Mouse (Mus musculus): Measurements from ENCODE around the gene Nr5a2. TPM values are rescaled to one million over a fixed set of nuclear protein-coding genes. Genes with fewer than 3 reads are reported as not detected.
A peak's percentile ranks its signal among the peaks of the same experiment; 100 is the strongest.

Gene Nr5a2
- polyA plus RNA-seq, 1 experiment from 2014 or later = 0.70 TPM

DNA sequence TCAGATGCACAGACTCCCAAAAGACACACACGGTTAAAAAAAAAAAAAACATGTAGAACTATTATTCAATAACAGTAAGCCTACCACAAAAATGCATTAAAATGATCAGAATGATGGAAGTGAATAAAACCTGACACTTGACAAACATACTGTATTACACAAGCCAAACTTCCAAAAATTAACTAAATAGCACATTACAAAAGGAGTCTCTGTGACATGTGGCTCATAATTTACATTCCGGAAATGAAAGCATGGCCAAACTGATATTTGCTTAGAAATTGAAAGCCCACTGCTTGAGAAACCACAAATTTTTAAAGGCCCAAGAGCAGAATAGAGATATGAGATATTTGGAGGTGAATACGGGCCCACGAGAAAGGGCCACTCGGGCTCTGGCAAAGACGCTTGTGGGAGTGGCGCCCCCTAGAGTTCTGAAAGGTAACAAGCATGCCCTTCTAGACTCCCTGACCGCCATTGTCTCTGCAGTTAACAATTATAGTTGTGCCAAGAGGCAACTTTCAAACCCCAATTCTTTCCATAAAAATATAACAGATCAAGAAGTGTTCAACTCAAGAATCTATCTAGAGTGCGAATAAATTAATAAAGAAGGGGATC, 93.7 kb downstream of the Nr5a2 start:
- H3K9me3 ChIP-seq (ENCODE audit: low read length) = no peaks in the 10 kb centered on the region
- H3K4me3 ChIP-seq (ENCODE audit: low read length) = no peak overlapping the region
- no peak for ATAC-seq (ENCODE audit: low FRiP score, low TSS enrichment)
- H3K9ac ChIP-seq (replicated peaks; ENCODE audit: low read length) = no peak overlapping the region
- 76% methylated on average over 9 of the region's 9 CpGs for WGBS
- no peak overlapping the region for H3K4me2 ChIP-seq (replicated peaks; ENCODE audit: low read depth, low read length)
- H3K36me3 ChIP-seq (ENCODE audit: insufficient read depth, low read length) = no peaks in the 10 kb centered on the region
- H3K27ac ChIP-seq (ENCODE audit: low read length) = no peak overlapping the region
- no peaks in the 10 kb centered on the region for H3K4me1 ChIP-seq (ENCODE audit: insufficient read depth, low read length)
- H3K27me3 ChIP-seq (ENCODE audit: insufficient read depth, low read length) = no peaks in the 10 kb centered on the region

GRCm38 (mm10) chr1:136863209-136863608, 97.0 kb downstream of the Nr5a2 start:
- no peak for ATAC-seq (ENCODE audit: low FRiP score, low TSS enrichment)
- 84% methylated on average over 6 of the region's 6 CpGs for WGBS

GRCm38 (mm10) chr1:136859454-136859853, 100.8 kb downstream of the Nr5a2 start:
- WGBS = 39% methylated on average over 4 of the region's 4 CpGs

More at GRCm38 (mm10) chr1:136863209-136863608, 97.0 kb downstream of the Nr5a2 start:
- Histone ChIP-seq H3K27ac (ENCODE audit: low read length) (no peak overlapping the region), H3K4me1 (ENCODE audit: insufficient read depth, low read length) (peaks cover 3% of the 10 kb centered on the region; the same call in 1 of the 2 replicates), H3K36me3 (ENCODE audit: insufficient read depth, low read length) (no peaks in the 10 kb centered on the region), H3K4me3 (ENCODE audit: low read length) (no peak overlapping the region), H3K27me3 (ENCODE audit: insufficient read depth, low read length) (no peaks in the 10 kb centered on the region), H3K4me2 (replicated peaks; ENCODE audit: low read depth, low read length) (no peak overlapping the region), H3K9ac (replicated peaks; ENCODE audit: low read length) (no peak overlapping the region), H3K9me3 (ENCODE audit: low read length) (no peaks in the 10 kb centered on the region)

DNA sequence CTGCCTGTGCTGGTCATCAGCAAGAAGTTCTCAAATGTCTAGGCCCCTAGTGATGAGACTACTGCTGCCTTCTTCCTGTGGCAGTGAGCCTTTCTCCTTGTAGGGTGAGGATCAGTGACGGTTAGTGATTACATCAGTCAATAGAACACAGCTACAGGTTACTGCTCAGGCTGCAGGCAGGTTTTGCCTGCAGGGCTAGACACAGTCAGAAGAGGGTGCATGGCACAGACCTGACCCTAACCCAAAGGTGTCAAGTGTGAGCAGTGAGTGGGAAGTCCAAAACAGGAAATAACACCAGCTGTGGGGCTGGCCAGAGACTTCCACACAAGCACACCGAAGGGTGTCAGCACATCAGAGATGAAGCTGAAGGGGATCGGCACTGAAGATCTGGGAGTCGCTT, 101.5 kb downstream of the Nr5a2 start:
- peak; percentile 27; the same call in 1 of the 2 replicates for ATAC-seq (ENCODE audit: low FRiP score, low TSS enrichment)
- no peak overlapping the region for H3K9ac ChIP-seq (replicated peaks; ENCODE audit: low read length)
- H3K4me3 ChIP-seq (ENCODE audit: low read length) = no peak overlapping the region
- H3K9me3 ChIP-seq (ENCODE audit: low read length) = no peaks in the 10 kb centered on the region
- no peaks in the 10 kb centered on the region for H3K36me3 ChIP-seq (ENCODE audit: insufficient read depth, low read length)
- H3K27me3 ChIP-seq (ENCODE audit: insufficient read depth, low read length) = no peaks in the 10 kb centered on the region
- H3K4me2 ChIP-seq (replicated peaks; ENCODE audit: low read depth, low read length) = no peak overlapping the region
- peaks cover 3% of the 10 kb centered on the region; the same call in 1 of the 2 replicates for H3K4me1 ChIP-seq (ENCODE audit: insufficient read depth, low read length)
- H3K27ac ChIP-seq (ENCODE audit: low read length) = no peak overlapping the region
- 41% methylated on average over 4 of the region's 4 CpGs for WGBS

More at GRCm38 (mm10) chr1:136859454-136859853, 100.8 kb downstream of the Nr5a2 start:
- H3K4me1 ChIP-seq (ENCODE audit: insufficient read depth, low read length) = peaks cover 3% of the 10 kb centered on the region; the same call in 1 of the 2 replicates
- H3K27ac ChIP-seq (ENCODE audit: low read length) = no peak overlapping the region
- H3K9me3 ChIP-seq (ENCODE audit: low read length) = no peaks in the 10 kb centered on the region
- H3K36me3 ChIP-seq (ENCODE audit: insufficient read depth, low read length) = no peaks in the 10 kb centered on the region
- no peak overlapping the region for H3K9ac ChIP-seq (replicated peaks; ENCODE audit: low read length)
- H3K4me2 ChIP-seq (replicated peaks; ENCODE audit: low read depth, low read length) = no peak overlapping the region
- H3K27me3 ChIP-seq (ENCODE audit: insufficient read depth, low read length) = no peaks in the 10 kb centered on the region
- ATAC-seq (ENCODE audit: low FRiP score, low TSS enrichment) = no peak
- H3K4me3 ChIP-seq (ENCODE audit: low read length) = no peak overlapping the region

DNA sequence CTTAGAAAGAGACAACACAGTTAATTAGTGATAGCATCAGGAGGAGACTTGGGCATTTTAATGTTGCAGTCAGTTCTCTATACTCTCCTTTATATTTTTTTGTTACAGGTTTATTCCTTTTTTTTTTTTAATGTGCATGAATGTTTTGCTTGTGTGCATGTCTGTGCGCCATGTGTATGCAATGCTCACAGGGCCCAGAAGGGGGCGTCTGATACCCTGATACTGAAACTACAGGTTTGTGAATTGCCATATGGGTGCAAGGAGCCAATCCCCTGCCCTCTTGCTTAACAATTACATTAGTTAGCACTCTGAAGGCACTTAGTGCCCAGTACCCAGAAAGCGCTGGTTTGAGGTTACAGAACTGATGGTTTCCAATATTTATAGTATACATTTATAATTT, 104.1 kb downstream of the Nr5a2 start:
- no peak overlapping the region for H3K9ac ChIP-seq (replicated peaks; ENCODE audit: low read length)
- ATAC-seq (ENCODE audit: low FRiP score, low TSS enrichment) = no peak
- H3K27me3 ChIP-seq (ENCODE audit: insufficient read depth, low read length) = no peaks in the 10 kb centered on the region

GRCm38 (mm10) chr1:136848791-136849190, 111.5 kb downstream of the Nr5a2 start:
- no peak overlapping the region for H3K9ac ChIP-seq (replicated peaks; ENCODE audit: low read length)
- no peak overlapping the region for H3K27ac ChIP-seq (ENCODE audit: low read length)
- H3K36me3 ChIP-seq (ENCODE audit: insufficient read depth, low read length) = no peaks in the 10 kb centered on the region
- H3K4me1 ChIP-seq (ENCODE audit: insufficient read depth, low read length) = no peaks in the 10 kb centered on the region
- H3K9me3 ChIP-seq (ENCODE audit: low read length) = no peaks in the 10 kb centered on the region
- ATAC-seq (ENCODE audit: low FRiP score, low TSS enrichment) = no peak
- WGBS = 88% methylated on average over 6 of the region's 6 CpGs
- H3K27me3 ChIP-seq (ENCODE audit: insufficient read depth, low read length) = no peaks in the 10 kb centered on the region
- no peak overlapping the region for H3K4me3 ChIP-seq (ENCODE audit: low read length)
- no peak overlapping the region for H3K4me2 ChIP-seq (replicated peaks; ENCODE audit: low read depth, low read length)

More for the DNA sequence above, 104.1 kb downstream of the Nr5a2 start:
- no peaks in the 10 kb centered on the region for H3K9me3 ChIP-seq (ENCODE audit: low read length)
- no peak overlapping the region for H3K27ac ChIP-seq (ENCODE audit: low read length)
- 85% methylated on average over 3 of the region's 3 CpGs for WGBS
- peaks cover 3% of the 10 kb centered on the region; the same call in 1 of the 2 replicates for H3K4me1 ChIP-seq (ENCODE audit: insufficient read depth, low read length)
- H3K4me3 ChIP-seq (ENCODE audit: low read length) = no peak overlapping the region
- no peak overlapping the region for H3K4me2 ChIP-seq (replicated peaks; ENCODE audit: low read depth, low read length)
- H3K36me3 ChIP-seq (ENCODE audit: insufficient read depth, low read length) = no peaks in the 10 kb centered on the region

- H3K4me3 ChIP-seq (ENCODE audit: low read length) = no peak overlapping the region
- WGBS = 63% methylated on average over 2 of the region's 2 CpGs
- ATAC-seq (ENCODE audit: low FRiP score, low TSS enrichment) = no peak
- no peaks in the 10 kb centered on the region for H3K27me3 ChIP-seq (ENCODE audit: insufficient read depth, low read length)
- no peaks in the 10 kb centered on the region for H3K9me3 ChIP-seq (ENCODE audit: low read length)
- H3K27ac ChIP-seq (ENCODE audit: low read length) = no peak overlapping the region
- H3K9ac ChIP-seq (replicated peaks; ENCODE audit: low read length) = no peak overlapping the region
- no peaks in the 10 kb centered on the region for H3K36me3 ChIP-seq (ENCODE audit: insufficient read depth, low read length)
- no peak overlapping the region for H3K4me2 ChIP-seq (replicated peaks; ENCODE audit: low read depth, low read length)
- H3K4me1 ChIP-seq (ENCODE audit: insufficient read depth, low read length) = no peaks in the 10 kb centered on the region
Measured at GRCm38 (mm10) chr1:136846081-136846480, 114.2 kb downstream of the Nr5a2 start.

DNA sequence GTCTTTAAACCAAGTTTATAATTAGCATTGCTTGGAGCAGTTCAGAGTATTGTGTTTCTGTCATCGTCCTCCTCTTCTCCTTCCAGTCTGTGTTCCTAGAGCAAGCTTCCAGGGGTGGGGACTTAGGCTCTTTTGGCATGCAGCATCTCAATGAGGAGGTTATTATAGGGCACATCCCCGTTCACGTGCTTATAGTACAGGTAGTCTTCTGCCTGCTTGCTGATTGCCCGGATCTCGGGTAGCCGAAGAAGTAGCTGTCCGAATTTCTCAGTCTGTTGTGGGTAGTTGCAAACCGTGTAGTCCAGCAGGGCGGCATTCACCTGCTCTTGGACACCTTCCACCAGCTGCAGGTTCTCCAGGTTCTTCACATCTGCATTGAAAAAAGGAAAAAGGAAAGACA, 114.9 kb downstream of the Nr5a2 start:
- ATAC-seq (ENCODE audit: low FRiP score, low TSS enrichment) = no peak
- Histone ChIP-seq H3K4me1 (ENCODE audit: insufficient read depth, low read length) (no peaks in the 10 kb centered on the region), H3K4me2 (replicated peaks; ENCODE audit: low read depth, low read length) (no peak overlapping the region), H3K9ac (replicated peaks; ENCODE audit: low read length) (no peak overlapping the region), H3K27me3 (ENCODE audit: insufficient read depth, low read length) (no peaks in the 10 kb centered on the region), H3K9me3 (ENCODE audit: low read length) (no peaks in the 10 kb centered on the region), H3K36me3 (ENCODE audit: insufficient read depth, low read length) (no peaks in the 10 kb centered on the region), H3K27ac (ENCODE audit: low read length) (no peak overlapping the region), H3K4me3 (ENCODE audit: low read length) (no peak overlapping the region)
- 87% methylated on average over 9 of the region's 9 CpGs for WGBS

DNA sequence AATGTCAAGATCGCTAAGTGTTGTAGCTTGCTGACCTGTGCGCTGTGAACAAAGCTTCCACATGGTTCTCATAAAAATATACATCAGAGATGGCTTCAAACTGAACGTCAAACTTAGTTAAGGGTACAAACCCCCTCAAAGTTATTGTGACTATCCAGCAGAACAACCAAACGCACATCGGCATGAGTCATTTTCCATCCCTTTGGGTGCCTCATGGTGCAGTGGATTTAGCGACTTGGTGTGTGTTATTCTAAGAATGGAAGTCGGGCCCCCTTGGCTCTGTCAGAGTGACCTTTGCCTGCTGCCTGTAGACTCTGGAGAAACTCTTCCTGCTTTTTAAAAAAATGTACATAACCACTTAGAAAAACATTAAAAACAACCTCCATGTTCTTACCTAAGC, 119.7 kb downstream of the Nr5a2 start:
- 44% methylated on average over 7 of the region's 7 CpGs for WGBS
- no peaks in the 10 kb centered on the region for H3K36me3 ChIP-seq (ENCODE audit: insufficient read depth, low read length)
- no peaks in the 10 kb centered on the region for H3K9me3 ChIP-seq (ENCODE audit: low read length)
- no peak overlapping the region for H3K4me2 ChIP-seq (replicated peaks; ENCODE audit: low read depth, low read length)
- no peak overlapping the region for H3K4me3 ChIP-seq (ENCODE audit: low read length)
- H3K27ac ChIP-seq (ENCODE audit: low read length) = no peak overlapping the region
- no peak overlapping the region for H3K9ac ChIP-seq (replicated peaks; ENCODE audit: low read length)
- no peaks in the 10 kb centered on the region for H3K27me3 ChIP-seq (ENCODE audit: insufficient read depth, low read length)
- H3K4me1 ChIP-seq (ENCODE audit: insufficient read depth, low read length) = no peaks in the 10 kb centered on the region; the same call in 1 of the 2 replicates
- ATAC-seq (ENCODE audit: low FRiP score, low TSS enrichment) = no peak

DNA sequence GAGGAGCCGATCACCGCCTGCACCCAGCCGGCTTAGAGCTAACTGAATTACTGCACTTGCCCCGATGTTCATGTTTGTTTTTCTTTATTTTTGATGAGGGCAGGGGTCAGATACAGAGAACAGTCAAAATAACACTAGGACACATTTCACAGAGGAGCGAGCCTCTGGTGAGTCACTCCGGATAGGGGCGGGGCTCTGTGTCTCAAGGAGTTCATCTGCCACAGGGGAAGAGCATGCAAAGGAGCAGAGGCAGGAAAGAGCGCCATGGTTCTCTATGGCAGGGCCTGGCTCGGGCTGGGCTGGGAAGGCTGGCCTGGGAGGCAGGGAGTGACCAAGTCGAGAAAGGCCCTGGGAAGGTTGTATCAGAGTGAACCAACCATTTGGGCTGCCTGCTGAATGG, 121.0 kb downstream of the Nr5a2 start:
- H3K4me1 ChIP-seq (ENCODE audit: insufficient read depth, low read length) = no peaks in the 10 kb centered on the region; the same call in 1 of the 2 replicates
- H3K9ac ChIP-seq (replicated peaks; ENCODE audit: low read length) = no peak overlapping the region
- no peaks in the 10 kb centered on the region for H3K36me3 ChIP-seq (ENCODE audit: insufficient read depth, low read length)
- WGBS = 51% methylated on average over 10 of the region's 10 CpGs
- no peaks in the 10 kb centered on the region for H3K27me3 ChIP-seq (ENCODE audit: insufficient read depth, low read length)
- peak; percentile 70 for ATAC-seq (ENCODE audit: low FRiP score, low TSS enrichment)
- H3K27ac ChIP-seq (ENCODE audit: low read length) = no peak overlapping the region
- H3K4me3 ChIP-seq (ENCODE audit: low read length) = no peak overlapping the region
- H3K9me3 ChIP-seq (ENCODE audit: low read length) = no peaks in the 10 kb centered on the region
- no peak overlapping the region for H3K4me2 ChIP-seq (replicated peaks; ENCODE audit: low read depth, low read length)
